Comparison of ENCODE assay signal across 8 mouse cellular contexts in the genomic region with DNA sequence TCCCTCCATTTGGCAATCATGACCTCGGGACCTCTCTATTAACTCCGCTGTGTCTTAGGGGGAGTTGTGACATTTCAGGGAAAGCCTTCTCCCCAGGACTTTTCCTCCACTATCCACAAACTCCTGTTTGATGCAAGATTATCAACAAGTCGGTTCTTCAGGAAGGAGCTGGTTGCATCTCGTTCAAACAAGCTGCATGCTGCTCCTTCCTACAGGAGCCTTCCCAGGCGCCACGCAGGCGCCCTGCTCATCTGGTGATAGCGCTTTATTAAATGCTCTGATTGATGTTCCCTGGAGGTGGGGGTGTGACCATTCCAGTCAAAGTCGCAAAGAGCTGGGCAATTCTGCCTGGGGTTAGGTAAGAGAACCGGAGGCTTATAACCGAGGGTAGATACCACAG. TPM values are rescaled to one million over a fixed set of nuclear protein-coding genes. Genes with fewer than 3 reads are reported as not detected.
A peak's percentile ranks its signal among the peaks of the same experiment; 100 is the strongest.
DNase-seq lines count a peak whose midpoint lies in the region; ATAC-seq and TF ChIP-seq lines count a peak whose summit lies in the region.

No protein-coding gene starts in this region.

- WGBS in heart, embryonic 10.5 days: 5% methylated on average over 11 of the region's 11 CpGs
- 5% methylated on average over 11 of the region's 11 CpGs for WGBS in hindbrain, embryonic 16.5 days
- WGBS in midbrain, embryonic 12.5 days: 9% methylated on average over 11 of the region's 11 CpGs

- H3K36me3 ChIP-seq in heart, embryonic 10.5 days: no peaks in the 10 kb centered on the region
- no peaks in the 10 kb centered on the region for H3K36me3 ChIP-seq in hindbrain, embryonic 16.5 days (ENCODE audit: control insufficient read depth, insufficient read depth, low read length)
- no peaks in the 10 kb centered on the region for H3K36me3 ChIP-seq in midbrain, embryonic 12.5 days

- H3K4me1 ChIP-seq in heart, embryonic 10.5 days: peaks cover 21% of the 10 kb centered on the region
- peaks cover 7% of the 10 kb centered on the region for H3K4me1 ChIP-seq in hindbrain, embryonic 16.5 days (ENCODE audit: control insufficient read depth, insufficient read depth, low read depth, low read length)
- peaks cover 22% of the 10 kb centered on the region for H3K4me1 ChIP-seq in midbrain, embryonic 12.5 days

- DNase-seq in heart, embryonic 10.5 days (ENCODE audit: low spot score): no peak
- DNase-seq in heart, postnatal 25 days (ENCODE audit: low spot score): no peak
- peak; percentile 60 for DNase-seq in brain, embryonic 14.5 days (ENCODE audit: low read depth)
- DNase-seq in cerebellum, adult 11 months: no peak
- DNase-seq in layer of hippocampus, postnatal 14 days (ENCODE audit: low spot score in 2 of 2): no peak
- DNase-seq in cerebellum, adult 18-20 months: no peak

- peaks cover 64% of the 10 kb centered on the region for H3K27me3 ChIP-seq in heart, embryonic 10.5 days (ENCODE audit: insufficient read depth, poor library complexity, severe bottlenecking)
- peaks cover 10% of the 10 kb centered on the region; the same call in 1 of the 2 replicates for H3K27me3 ChIP-seq in hindbrain, embryonic 16.5 days (replicated peaks; ENCODE audit: control insufficient read depth, insufficient read depth, low read length)
- H3K27me3 ChIP-seq in midbrain, embryonic 12.5 days: peaks cover 47% of the 10 kb centered on the region

- H3K9ac ChIP-seq in hindbrain, embryonic 16.5 days (ENCODE audit: low read depth, low read length): no peak overlapping the region
- peak overlapping the region; percentile 89; the same call in 1 of the 2 replicates for H3K9ac ChIP-seq in midbrain, embryonic 12.5 days (replicated peaks)

- TF ChIP-seq CTCF in brain, embryonic 14.5 days (IDR thresholded peaks at IDR 0.05; ENCODE audit: borderline replicate concordance, extremely low read depth, insufficient read depth, insufficient read length): no peak

- peak overlapping the region; percentile 75 for H3K4me3 ChIP-seq in heart, embryonic 10.5 days
- H3K4me3 ChIP-seq in hindbrain, embryonic 16.5 days (ENCODE audit: low read length): peak overlapping the region; percentile 70
- H3K4me3 ChIP-seq in midbrain, embryonic 12.5 days: peak overlapping the region; percentile 82

- no peaks in the 10 kb centered on the region for H3K9me3 ChIP-seq in heart, embryonic 10.5 days
- H3K9me3 ChIP-seq in hindbrain, embryonic 16.5 days (ENCODE audit: control insufficient read depth, low read length): no peaks in the 10 kb centered on the region
- no peaks in the 10 kb centered on the region for H3K9me3 ChIP-seq in midbrain, embryonic 12.5 days

- H3K4me2 ChIP-seq in hindbrain, embryonic 16.5 days (ENCODE audit: low read length): peak overlapping the region; percentile 94
- H3K4me2 ChIP-seq in midbrain, embryonic 12.5 days (replicated peaks): peak overlapping the region; percentile 94

- ATAC-seq in hindbrain, embryonic 16.5 days: no peak
- no peak for ATAC-seq in midbrain, embryonic 12.5 days (ENCODE audit: low FRiP score, low read depth)

- intact Hi-C loops in heart, postnatal 25 days (cut with DNase I): loop anchor here (2.0 to 5.0 kb wide), 2 partner anchors 59 to 98 kb away; no protein-coding TSS in a partner anchor

- H3K27ac ChIP-seq in heart, embryonic 10.5 days: peak overlapping the region; percentile 91; the same call in 1 of the 2 replicates
- H3K27ac ChIP-seq in hindbrain, embryonic 16.5 days (ENCODE audit: low read depth, low read length): no peak overlapping the region
- 0 out of 2 replicates have a peak overlapping the region, but pooled peaks have one; percentile 84 for H3K27ac ChIP-seq in midbrain, embryonic 12.5 days (replicated peaks)

- TF ChIP-seq POLR2A in brain, embryonic 14.5 days (IDR thresholded peaks at IDR 0.05; ENCODE audit: borderline replicate concordance, extremely low read depth, insufficient read depth, insufficient read length, poor library complexity, severe bottlenecking): no peak

RNA-seq across cellular contexts. Expression of gene Prima1, which starts 1.1 kb away (rescaled TPM):
- polyA plus RNA-seq in heart, embryonic 10.5 days (2016; fragmentation: Nextera tagmentation; extraction: Ambion mirVana): 0.32 and 0.60 TPM in 2 replicates
- total RNA-seq in heart, postnatal 25 days (2021): under 1 TPM; 0.31 to 0.47 TPM
- polyA plus RNA-seq in brain, embryonic 14.5 days (2012; rRNA removed): 2.3 and 2.6 TPM in 2 replicates
- 0.59 and 0.70 TPM in 2 replicates for polyA plus RNA-seq in hindbrain, embryonic 16.5 days (2015; fragmentation: Nextera tagmentation; extraction: Ambion mirVana)
- 2.9 and 3.0 TPM in 2 replicates for polyA plus RNA-seq in midbrain, embryonic 12.5 days (2016; fragmentation: Nextera tagmentation; extraction: Ambion mirVana)
- 1 to 10 TPM; 4.8 to 7.9 TPM for total RNA-seq in layer of hippocampus, postnatal 14 days (2021)
